Mouse (Mus musculus): ENCODE results near the gene Sept9.

Gene Sept9

GRCm38 (mm10) chr11:117224804-117225203 is 25.3 kb downstream of the Sept9 start:
- no peak for DNase-seq

DNA sequence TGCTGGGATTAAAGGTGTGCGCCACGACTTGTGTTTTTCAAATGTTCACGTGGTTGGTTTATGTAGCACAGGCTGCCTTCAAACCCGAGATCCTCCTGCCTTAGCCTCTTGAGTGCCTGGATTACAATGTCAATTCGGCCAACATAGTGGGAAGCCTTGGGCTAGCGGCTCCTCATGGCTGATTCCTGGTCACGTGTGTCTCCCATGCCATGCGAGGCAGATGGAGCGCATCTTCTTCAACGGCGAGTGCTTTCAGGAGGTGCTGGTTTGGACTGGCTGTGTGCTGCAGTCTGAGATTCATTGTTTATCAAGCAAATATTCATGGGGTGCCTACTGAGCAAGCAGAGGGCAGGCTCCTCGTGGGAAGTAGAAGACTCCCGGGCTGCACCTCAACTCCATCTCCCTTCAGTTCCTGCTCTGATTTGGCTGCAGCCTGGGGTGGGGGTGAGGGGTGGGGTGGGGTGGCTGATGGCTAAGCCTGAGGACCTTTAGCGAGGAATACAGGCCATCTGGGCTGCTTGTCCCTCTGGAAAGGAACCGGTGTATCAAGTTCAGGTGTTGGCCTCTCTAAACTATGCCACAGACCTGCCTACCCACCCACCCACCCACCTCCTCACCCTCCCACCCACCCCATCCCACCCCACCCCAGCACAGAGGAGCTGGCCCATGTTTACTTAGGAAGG is 26.2 kb downstream of the Sept9 start:
- no peak for DNase-seq

- DNase-seq, result no peak
Observed at GRCm38 (mm10) chr11:117226214-117226535, 26.7 kb downstream of the Sept9 start.

- no peak for DNase-seq
Observed at GRCm38 (mm10) chr11:117228139-117228538, 28.7 kb downstream of the Sept9 start.

GRCm38 (mm10) chr11:117231551-117231950 is 32.1 kb downstream of the Sept9 start:
- DNase-seq, result no peak

DNA sequence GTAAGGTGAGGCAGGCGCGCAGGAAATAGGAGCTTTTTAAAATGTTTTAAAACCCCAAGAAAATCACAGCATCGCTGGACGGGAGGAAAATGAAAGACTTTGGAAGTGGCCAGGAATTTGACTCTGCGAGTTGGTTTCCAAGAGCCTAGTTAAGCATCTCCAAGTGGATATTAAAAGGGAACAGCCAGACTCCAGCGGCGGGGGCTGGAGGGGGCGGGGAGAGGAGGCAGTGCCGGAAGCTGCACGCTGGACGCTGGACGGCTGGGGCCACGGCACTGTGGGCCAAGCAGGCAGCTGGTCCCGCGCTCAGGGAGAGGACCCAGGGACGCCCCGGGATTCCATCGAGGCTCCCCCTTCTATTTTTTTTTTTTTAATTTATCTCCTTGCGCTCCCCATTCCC is 32.6 kb downstream of the Sept9 start:
- no peak for DNase-seq

DNA sequence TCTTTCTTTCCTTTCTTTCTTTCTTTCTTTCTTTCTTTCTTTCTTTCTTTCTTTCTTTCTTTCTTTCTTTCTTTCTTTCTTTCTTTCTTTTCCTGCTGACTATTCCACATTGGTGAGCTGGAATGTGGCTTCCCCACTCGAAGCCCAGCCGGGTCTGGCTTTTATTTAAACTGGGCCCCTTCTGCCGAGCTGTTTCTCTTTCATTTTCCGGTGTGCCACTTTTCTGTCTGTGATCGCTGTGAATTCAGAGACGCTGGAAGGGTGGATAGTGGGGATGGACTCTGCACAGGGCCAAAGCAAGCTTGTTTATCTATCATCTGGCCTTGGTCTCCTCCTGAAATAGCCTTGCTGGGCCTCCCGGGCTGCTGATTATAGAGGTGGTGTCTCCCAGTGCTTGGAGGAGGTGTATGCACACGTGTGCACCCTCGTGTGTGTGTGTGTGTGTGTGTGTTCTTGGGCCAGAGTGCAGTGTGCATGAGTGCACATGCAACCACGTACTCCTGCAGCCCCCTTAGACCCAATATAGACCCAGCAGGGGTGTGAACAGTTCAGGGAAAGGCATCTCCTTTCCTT is 33.5 kb downstream of the Sept9 start:
- no peak for DNase-seq

DNA sequence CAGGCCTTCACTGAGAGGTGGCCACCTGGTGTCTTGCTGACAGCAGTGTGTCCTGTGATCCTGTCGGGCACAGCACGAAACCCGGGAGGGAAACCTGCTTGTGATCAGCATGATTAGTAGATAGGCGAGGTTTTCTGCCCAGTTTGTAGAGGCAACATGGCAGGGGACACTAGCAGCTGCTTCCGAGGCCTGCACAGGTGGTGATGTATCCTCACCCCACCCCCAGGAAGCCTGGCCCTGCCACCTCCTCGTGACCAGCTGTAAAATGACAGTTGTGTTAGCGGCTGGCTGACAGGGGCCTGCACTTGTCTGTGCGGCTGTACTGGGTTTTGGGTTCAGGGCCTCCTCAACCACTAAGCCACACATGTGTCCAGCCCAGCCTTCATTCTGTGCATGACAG is 34.4 kb downstream of the Sept9 start:
- peak; percentile 46 to 74 for DNase-seq

DNA sequence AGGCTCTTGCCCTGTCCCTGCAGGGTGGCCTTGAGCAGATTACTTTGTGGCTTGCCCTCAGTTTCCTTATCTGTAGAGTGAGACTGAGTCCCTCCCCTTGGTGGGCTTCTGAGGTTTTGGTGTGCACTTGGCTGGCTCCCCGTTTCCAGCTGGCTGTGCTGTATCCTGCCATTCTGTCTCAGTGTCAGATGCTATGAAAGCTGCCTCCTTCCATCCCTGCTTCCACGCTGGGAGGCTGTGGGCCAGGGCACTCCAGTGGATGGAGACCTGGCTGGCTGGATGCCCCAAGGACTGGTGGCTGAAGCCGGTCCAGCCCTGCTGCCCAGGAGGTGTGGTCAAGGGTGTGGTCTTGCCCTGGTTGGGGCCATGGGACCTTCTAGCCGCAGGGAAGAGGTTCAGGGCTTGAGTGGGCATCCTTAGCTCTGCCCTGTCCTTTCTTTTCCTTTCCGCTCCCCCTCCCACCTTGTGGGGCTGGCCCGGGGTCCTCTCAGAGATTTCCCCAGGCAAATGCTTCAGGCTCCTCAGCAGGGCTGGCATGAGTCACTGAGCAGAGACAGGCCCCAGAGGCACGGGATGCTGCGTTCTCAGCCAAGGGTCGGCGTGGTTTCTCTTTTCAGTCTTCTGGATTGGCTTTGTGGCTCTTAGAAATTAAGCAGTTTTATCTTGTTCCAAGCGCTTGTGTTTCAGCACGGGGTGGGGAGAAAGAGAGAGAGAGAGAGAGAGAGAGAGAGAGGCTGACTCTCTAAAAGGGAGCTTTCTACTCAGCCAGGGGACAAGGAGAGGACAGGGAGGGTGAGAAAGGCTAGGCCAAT is 35.8 kb downstream of the Sept9 start:
- DNase-seq, result no peak

- no peak for DNase-seq
Observed at GRCm38 (mm10) chr11:117235898-117236459, 36.5 kb downstream of the Sept9 start.

- DNase-seq, result peak; percentile 90 to 96
Observed at GRCm38 (mm10) chr11:117238169-117238568, 38.7 kb downstream of the Sept9 start.

- no peak for DNase-seq
Observed at GRCm38 (mm10) chr11:117239617-117240016, 40.2 kb downstream of the Sept9 start.

DNA sequence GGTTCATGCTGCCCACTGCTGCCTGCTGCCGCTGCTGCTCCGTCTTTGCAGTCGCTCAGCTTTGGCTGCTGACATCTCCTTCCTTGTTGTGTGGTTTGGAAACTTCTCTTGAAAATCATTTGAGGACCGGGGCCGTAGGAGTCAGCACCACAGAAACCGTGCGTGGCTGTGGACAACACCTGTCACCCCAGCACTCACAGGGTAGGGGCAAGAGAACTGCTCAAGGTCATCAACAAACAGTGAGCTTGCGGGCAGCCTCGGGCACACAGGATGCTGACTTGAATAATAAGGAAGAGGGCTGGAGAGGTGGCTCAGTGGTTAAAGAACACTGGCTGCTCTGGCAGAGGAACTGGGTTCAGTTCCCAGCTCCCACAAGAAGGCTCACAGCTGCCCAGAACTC is 40.9 kb downstream of the Sept9 start:
- DNase-seq, result no peak

DNA sequence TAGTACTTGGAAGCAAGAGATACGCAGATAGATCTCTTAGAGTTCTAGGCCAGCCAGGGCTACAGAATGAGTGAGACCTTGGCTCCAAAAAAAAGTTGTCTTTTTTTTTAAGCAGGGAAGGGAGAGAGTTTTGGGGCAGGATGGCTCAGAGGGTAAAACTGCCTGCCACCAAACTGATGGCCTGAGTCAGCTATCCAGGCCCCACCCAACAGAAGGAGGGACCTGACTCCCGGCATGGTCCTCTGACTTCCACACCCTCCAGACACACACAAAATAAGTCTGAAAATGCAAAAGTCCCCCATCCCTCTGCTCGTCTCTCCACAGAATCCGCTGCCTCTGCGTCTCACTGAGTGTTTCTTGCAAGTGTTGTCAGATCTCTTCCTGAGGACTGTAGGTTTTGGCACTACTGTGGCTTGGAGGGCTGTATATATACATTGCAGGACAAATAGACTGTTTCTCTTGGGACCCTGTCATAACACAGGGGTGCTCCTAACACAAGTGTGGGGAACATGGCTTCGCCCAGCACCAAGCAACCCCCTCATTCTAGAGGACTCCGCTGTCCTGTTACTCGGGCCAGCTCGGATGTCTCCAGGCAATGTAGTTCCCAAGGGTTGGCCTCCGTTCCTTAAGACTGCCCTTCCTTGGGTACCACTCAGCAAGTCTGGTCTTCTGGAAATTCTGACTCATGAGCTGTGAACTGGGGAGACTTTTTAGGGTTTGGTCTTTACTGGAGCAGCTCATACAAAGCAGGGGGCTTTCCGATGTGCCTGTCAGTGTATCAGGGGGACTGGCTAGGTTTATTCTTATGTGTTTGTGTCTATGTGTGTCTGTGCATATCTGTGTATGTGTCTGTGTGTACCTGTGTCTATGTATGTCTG is 41.6 kb downstream of the Sept9 start:
- DNase-seq, result no peak

DNA sequence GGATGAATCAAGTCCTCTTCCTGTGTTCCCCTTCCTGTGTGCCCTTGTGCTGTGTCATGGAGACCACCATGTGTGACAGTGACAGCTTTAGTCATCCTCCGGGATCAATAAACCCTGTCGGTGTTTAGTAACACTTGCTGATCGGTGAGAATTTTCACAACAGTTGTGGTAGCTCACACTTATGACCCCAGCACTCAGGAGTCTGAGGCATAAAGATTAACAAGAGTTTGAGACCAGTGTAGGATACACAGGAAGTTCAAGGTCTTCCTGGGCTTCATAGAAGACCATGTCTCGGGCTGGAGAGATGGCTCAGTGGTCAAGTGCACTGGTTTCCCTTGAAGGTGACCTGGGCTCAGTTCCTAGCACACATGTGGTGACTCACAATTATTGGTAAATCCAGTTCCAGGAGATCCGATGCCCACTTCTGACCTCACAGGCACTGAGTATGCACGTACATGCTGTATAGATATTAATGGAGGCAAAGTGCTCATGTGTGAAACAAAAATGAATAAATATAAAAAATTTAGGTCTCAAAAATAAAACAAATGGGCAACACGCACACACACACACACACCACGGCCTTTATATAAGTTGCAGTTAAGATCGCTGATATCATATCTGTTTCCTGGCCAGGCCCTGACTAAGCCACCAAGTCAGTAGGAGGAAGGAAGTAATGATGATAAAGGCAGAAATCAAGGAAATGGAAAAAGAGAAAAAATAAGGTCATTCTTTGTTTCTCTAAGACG is 43.1 kb downstream of the Sept9 start:
- DNase-seq, result no peak

DNA sequence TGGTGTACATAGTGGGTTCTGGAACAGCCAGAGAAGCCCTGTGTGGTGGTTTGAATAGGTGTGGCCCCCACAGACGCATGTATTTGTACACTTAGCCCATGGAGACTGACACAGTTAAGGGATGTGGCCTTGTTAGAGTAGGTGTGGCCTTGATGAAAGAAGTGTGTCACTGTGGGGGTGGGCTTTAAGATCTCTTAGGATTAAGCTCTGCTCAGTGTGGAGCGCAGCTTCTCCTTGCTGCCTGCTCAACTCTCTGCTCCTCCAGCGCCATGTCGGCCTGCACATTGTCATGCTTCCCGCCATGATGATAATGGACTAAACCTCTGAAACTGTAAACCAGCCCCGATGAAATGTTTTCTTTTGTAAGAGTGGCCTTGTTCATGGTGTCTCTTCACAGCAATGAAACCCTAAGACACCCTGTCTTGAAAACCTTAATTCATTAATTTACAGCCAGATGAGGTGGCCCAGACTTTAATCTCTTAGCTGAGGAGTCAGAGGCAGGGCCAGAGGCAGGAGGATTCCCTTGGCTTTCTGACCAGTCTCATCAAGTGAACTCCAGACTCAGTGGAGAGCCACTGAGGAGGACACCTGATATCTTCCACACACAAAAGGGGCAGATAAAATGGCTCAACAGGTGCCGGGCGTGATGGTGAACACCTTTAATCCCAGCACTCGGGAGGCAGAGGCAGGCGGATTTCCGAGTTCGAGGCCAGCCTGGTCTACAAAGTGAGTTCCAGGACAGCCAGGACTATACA is 44.3 kb downstream of the Sept9 start:
- DNase-seq, result no peak

GRCm38 (mm10) chr11:117245041-117245725 is 45.7 kb downstream of the Sept9 start:
- DNase-seq, result no peak

DNA sequence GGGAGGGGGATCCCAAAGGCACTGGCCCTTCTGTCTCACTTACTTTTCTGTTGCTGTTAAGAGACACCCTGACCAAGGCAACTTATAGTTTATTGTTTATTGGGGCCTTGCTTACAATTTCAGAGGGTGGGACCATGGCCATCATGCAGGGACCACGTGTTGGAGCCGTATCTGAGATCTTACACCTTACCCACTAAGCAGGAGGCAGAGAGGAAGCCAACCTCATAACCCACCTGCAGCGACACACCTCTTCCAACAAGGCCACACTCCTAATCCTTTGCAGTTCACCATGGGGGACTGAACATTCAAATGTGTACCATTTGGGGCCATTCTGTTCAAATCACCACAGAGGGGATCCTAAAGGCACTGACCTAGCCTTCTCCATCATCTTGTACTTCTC is 46.4 kb downstream of the Sept9 start:
- DNase-seq, result no peak

GRCm38 (mm10) chr11:117246286-117246685 is 46.8 kb downstream of the Sept9 start:
- DNase-seq, result peak; percentile 36 to 59

DNA sequence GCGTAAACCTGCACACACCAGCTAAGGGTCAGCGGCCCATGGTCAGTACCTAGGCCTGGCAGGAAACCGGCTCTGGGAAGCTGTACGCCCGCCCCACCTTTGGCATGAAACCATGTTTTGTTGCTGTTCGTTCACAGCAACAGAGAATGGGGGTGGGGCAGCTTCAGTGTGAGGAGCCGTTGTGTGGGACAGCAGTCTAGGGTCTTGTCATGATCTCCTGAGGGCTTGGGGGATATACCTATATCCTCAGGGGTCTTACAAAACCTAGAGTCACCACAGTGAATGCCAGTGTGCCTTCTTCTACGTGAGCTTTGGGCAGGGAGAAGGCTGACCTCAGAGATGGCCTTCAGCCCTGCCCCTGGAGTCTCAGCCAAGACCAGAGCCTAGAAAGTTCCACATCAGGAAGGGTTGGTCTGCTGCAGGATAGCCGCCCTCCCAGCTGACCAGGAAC is 47.5 kb downstream of the Sept9 start:
- no peak for DNase-seq

GRCm38 (mm10) chr11:117247541-117247940 is 48.1 kb downstream of the Sept9 start:
- DNase-seq, result no peak

All from thymus, postnatal 36 days (tissue).